Mouse (Mus musculus) spleen, postnatal 4 days (tissue): ENCODE measurements around the gene Pgam1.
"Not testable (repeated sequence)": the region's sequence is repeated elsewhere in the genome, so short reads cannot be mapped to it uniquely, and the experiment has no call there.

ENCODE experiments used
- DNase-seq, 2 experiments: peaks; one replicate each; pipeline ENCODE4 v3.0.0; 2022; ENCODE audit warnings: low spot score in 2 of 2

Gene Pgam1

DNA sequence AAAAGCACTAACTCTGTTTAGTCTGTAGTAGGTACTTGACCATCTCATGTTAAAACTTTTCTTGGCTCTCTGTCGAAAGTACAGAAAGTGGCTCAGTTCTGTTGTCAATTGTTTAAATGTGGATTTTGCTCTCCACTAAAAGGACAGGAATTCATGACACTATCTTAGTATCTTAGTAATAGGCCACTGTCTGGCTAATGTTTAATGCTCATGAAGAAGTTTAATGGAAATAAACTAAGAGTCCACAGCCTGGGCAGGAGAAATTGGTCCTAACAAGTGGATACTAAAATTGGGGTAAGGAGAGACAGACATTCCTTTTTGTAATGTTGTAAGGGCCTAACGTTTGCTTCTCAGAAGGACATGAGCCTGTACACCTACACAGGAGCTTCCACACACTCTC is 1.3 kb upstream of the Pgam1 start:
- no peak for DNase-seq

DNA sequence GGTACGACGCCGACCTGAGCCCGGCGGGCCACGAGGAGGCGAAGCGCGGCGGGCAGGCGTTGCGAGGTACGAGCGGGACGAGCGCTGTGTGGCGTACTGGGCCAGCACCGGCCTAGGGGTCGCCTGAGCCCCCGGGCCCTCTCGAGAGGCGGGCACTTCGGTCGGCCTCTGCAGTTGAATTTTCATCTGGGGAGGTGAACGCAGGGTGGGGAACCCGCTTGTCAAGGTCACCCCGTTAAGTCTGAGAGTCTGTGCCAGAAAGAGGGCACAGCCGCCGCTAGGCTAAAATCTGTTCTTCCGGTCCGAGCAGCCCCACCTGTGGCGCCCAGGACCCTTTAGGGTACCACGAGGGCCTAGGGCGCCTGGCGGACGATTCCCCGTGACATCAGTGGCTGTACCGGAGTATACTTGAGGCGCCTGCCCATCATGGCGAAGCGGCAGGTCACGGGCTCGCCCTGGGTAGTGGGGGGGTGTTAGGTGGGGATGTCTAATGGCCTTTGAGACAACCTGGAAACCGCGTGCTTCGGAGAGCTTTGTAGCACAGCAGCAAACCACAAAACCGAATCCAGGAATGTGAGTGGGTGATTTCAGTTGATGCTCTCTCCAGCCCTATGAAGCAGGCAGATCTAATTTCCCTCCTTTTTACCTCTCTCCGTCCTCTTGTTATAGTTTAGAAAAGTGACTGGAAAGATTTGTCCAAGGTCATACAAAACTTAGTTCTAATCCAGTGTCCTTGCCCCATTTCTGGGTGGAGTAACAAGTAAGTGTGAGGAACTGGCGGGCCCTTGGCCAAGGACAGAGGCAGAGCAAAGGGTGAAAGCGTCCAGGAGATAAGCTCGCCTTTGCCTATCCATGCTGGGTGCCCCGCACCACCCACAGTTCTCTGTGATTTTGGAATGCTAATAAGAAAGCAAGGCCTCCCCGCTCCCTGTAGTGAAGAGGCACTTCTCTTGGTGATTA is 678 bp downstream of the Pgam1 start:
- DNase-seq = peak; percentile 38 to 79

DNA sequence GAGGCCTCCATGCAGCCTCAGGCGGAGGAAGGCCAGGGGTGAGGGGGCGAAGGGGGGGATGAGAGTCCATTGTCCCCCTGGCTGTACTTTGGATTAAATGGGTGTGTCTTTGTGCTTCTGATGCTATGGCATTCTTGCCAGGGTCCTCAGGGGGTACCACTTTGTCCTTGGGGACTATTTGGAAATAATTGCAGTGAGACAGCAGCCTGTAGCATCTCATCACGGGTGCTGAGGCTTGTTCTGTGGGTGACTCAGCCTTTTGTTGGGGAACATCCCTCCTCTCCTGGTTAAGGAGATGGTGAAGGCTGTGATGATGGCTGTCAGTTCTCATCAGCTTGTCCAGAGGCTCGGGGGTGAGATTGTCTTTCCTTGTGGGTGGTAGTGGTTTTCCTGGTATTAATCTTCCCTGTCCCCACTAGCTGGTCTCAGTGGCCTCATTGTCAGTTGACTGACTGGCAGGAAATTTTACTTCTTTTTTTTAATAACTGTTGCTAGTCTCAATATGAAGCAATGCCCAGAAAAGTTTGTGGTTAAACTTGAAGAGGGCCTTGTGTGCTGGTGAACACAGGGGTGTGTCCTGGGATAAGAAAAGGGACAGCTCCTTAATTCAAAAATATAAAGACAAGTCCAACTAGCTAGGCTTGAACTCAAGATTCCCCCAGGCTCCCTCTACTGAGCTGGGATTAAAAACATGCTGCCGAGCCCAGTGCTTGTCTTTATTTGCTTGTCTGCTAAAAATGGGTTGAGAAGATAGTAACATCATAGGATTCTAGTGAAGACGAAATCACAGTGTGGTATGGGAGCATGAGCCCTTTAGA is 2.3 kb downstream of the Pgam1 start:
- DNase-seq = no peak

DNA sequence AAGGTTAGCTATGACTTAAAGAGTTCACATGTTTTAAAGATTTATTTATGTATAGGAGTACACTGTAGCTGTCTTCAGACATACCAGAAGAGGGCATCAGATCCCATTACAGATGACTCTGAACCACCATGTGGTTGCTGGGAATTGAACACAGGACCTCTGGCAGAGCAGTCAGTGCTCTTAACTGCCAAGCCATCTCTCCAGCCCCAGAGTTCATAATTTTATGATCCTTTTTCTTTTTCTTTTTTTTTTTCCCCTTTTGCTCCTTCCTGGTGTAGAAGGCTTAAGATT is 2.8 kb downstream of the Pgam1 start:
- DNase-seq = not testable (repeated sequence)

DNA sequence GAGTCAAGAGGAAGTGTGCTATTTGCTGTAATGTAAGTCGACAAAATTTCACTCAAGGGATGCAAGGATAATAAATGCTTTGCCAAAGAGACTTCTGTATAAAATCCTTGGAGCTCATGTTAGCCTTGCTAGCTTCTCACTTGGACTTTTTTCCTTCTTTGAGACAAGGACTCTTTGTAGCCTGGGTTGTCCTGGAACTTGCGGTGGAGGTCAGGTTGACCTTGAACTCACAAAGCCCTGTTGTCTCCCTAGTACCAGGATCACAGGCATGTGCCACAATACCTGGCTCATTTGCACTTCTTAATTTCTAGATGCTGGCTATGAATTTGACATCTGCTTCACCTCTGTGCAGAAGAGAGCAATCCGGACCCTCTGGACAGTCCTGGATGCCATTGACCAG is 3.6 kb downstream of the Pgam1 start:
- DNase-seq = no peak

DNA sequence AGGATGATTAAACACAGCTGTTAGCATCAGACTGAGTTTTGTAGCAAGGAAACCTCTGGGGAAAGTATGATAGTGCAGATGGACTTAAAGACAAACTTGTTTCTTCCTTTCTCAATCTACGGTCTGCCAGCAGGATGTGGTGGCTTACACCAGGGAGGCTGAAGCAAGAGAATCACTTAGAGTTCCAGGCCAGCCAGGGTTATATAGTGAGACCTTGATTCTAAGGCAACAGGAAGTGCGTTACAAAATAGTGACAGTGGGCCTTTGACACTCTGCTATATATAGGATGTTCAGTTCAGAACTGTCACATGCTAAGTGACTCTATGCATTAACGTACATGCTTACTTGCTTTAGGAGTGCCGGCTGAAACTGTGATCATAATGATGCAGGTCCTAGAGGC is 5.1 kb downstream of the Pgam1 start:
- no peak for DNase-seq

DNA sequence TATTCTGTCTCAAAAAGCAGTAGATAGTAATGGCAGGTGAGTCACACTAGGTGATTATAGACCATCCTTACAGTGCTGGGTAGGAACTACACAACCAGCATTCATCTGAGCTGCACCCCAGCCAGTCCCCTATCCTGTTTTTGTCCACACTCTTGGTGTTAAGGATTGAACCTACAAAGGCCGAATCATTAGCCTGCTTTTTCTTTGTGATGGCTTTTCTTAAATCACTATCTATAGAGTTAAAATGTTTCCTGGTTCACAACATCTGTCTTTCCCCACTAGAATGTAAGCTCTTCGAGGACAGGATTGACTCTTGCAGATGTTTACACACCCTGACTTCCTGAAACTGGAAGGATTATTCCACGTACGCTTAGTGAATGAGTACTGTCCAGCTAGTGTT is 7.7 kb downstream of the Pgam1 start:
- no peak for DNase-seq

DNA sequence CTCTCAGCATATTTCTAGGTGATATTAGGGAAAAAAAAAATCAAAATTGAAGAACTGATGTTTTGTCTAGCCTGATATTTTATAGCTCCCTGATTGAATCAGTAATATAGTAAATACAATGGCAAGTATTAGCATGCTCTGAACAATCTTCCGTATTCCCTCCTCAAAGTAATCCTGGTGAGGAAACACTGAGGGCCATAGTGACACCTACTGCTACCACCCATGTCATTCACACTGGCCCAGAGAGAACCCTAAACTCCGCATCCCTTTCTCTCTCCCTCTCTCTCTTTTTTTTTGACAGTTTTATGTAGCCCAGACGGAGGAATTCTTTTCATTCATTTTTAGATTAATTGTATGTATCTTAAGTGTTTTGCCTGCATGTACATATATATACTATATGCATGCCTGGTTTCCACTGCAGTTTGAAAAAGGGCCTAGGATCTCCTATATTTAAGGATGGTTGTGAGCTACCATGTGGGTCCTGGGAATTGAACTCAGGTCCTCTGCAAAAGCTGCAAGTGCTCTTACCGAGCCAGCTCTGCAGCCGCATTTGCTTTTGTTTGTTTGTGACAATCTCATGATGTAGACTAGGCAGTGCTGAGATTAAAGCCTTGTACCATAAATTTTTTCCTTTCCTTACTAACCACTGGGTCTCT is 8.8 kb downstream of the Pgam1 start:
- no peak for DNase-seq

DNA sequence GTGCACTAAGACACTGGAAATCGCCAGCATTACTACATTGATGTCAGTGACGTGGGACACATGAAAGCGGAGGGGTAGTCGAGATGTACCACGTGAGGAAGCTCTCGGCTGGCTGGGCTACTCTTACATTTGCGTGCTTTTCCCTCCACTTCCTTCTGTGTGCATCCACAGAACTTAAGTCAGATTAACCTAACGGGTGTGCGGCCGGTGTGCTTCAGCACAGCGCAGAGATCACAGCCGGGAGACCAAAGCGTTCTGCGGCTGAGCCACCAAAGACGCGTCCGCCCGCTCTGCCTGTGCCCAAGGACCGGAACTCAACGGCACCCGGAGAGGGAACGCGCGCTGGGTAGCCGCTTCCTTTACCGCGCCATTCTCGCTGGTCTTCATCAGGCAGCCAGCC is 21.0 kb downstream of the Pgam1 start:
- no peak for DNase-seq

DNA sequence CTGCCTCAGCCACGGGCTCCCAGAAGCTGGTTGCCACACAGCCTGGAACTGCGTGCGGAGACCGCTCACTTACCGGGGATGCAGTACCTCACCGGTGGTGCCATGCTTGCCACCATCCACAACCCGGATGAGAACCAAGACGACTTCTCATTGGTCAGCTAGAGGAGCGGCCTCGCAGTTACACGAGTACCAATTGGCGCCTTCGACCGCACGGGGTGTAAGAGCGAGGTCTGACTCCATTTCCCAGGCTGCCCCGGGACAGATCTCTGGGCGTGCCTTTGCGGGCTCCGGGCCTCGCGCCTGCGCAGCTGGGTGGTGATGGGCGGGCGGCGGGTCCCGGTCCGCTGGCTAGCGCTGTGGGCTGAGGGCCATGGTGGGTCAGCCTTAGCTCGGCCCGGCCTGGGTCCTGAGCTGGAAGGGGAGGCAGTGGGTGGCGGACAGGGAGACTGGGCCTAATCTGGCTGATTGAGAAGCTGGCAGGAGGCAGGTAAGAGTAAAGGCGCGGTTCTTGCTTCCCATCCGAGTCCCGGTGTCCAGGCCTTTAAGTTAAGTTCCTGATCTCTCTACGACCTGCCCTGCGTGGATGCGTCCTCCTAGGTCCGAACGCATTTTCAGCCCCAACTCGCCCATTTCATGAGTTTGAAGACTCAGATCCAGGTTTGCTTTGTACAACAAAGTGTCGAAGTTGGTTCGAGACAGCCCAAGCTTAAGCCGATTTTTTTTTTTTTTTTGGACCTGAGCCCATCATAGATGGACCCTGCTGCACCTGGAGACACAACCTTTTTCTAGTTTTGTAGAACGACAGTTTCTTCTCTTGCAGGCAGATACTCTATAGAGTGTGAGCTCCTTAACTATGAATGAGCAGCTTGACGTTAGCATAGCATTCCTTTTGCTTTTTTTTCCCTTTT is 21.7 kb downstream of the Pgam1 start, which contains the start of the genes Exosc1 and Zdhhc16:
TSS of gene Exosc1 (minus strand) at position 245 of the 908 bp plus-strand sequence.
TSS of gene Zdhhc16 (plus strand) at position 302 of the 908 bp plus-strand sequence.
- peak; percentile 96 to 98 for DNase-seq

DNA sequence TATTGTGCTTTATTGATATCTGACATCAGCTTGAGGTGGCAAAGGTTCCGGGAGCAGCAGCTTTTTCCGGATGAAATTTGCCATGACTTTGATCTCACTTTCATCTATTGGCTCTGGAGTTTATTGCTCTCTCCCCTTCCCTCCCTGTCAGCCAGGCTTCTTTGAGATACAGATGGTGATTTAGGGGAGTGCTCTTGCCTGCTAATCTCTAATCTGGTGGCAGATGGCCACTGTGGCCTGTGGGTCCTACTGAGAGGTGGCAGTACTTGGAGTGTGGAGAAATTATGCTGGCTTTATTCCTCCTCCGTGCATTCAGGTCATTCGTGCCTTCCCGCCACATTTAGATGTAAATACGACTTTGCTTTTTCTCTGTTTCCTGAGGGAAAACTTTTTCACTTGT is 22.4 kb downstream of the Pgam1 start:
- DNase-seq = no peak

DNA sequence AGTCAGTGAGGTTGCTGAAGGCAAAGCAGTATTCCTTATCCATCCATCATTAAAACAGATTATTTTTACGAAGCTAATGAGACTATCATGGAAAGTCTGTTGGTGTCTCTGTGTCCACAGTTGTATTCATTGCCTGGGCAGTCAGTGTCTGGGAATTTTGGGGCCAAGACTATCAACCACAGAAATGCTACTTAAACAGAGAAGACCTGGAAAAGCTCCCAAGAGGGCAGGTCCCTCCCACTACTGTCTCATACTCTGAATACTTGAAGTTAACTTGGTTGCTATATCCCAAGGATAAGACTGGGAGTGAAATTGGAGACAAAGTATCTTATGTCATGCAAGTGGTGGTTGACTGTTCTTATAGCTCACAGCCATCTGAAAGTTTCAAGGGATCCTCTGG is 24.2 kb downstream of the Pgam1 start:
- no peak for DNase-seq

DNA sequence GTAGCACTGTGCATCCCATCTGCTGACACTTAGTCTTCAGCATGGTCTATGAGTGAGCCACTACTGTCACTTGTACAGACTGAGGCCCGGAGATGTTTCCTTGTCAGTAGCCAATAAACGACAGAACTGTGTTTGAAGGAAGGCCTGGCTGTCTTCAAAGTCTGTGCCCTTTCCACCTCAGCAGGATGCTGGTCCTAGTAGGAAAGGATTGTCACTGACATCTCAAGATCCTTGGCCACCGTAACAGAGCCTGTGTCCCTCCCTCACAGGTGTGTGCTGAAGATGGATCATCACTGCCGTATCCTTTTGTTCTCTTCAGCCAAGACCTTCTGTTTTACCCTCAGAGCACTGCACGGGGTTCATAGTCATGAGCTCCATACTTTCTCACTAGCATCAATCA is 26.8 kb downstream of the Pgam1 start:
- DNase-seq = no peak

DNA sequence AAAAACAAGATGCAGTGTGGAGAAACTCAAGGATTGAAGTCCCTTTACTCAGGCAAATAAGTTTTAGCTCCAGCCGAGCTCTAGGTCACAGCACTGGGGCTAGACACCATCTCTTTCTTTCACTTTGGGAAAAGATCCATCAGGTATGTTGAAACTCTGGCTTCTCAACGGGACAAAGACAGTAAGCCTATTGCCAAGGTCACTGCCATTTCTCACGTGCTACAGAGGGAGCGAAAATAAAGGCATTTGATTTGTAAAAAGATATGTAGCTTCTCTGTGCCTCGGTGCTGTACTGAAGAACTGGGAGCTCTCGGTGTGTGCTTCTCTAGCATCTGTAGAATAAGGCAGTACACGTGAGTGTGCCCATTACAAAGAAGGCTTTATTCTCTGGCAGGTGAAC is 32.1 kb downstream of the Pgam1 start:
- no peak for DNase-seq

DNA sequence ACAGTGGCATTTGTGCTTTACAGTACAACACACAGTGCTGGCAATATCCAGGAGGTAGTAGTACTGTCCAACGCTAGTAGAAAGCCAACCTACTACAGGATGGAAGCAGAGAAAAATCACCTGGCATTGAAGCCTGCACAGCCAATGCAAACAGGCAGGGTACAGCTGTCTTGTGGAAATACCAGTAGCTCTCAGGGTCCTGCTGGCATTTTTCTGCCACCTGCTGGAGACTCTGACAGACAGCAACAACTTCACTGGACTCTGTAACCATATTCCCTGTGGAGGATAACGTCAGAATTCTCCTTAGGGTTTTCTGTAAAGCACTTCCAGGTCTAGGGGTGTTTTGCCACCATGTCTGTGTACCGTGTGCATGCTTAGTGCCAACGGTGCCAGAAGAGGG is 40.6 kb downstream of the Pgam1 start:
- no peak for DNase-seq

DNA sequence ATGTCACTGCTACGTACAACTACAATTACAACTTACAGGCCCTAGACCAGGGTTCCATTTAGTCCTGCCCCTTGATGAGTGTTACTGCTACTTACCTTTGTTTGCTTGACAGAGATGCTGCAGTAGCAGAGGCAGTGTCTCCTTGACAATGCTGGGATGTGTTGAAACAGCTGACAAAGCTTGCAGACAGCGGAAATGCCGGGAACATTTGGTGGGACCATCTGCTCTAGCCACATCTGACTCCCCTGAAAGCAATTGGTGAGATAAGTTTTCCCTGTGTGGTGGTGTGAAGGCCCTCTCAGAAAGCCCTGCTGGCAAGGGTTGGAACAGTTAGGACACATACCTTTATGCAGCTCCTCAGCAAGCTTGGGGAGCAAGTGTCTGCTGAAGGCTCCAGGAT is 41.9 kb downstream of the Pgam1 start:
- no peak for DNase-seq
